Mouse (Mus musculus) midbrain, embryonic 15.5 days (tissue): ENCODE data around the gene Ephb1. TPM values are rescaled to one million over a fixed set of nuclear protein-coding genes. Genes with fewer than 3 reads are reported as not detected.
A peak's percentile ranks its signal among the peaks of the same experiment; 100 is the strongest.

Experiments
- ATAC-seq: fragments of 200-750 bp; cut with Nextera tagmentation; replicated peaks from 2 replicates; pipeline ENCODE4 v1.8.0; 2017; ENCODE audit warnings: moderate TSS enrichment
- H3K27ac ChIP-seq: fragments of 300-500 bp; sonication (generic); 2 replicates; pipeline ENCODE4 v1.5.1; 2015; ENCODE audit warnings: mild to moderate bottlenecking, inconsistent platforms
- H3K27me3 ChIP-seq: fragments of 300-500 bp; sonication (generic); replicated peaks from 2 replicates; pipeline ENCODE4 v1.6.1; 2015; ENCODE audit warnings: inconsistent platforms
- H3K36me3 ChIP-seq: fragments of 300-500 bp; sonication (generic); replicated peaks from 2 replicates; pipeline ENCODE4 v1.6.1; 2015; ENCODE audit warnings: inconsistent platforms
- H3K4me1 ChIP-seq: fragments of 300-500 bp; sonication (generic); 2 replicates; pipeline ENCODE4 v1.6.1; 2015; ENCODE audit warnings: inconsistent platforms
- H3K4me2 ChIP-seq: fragments of 300-500 bp; sonication (generic); 2 replicates; pipeline ENCODE4 v1.6.1; 2015; ENCODE audit warnings: inconsistent platforms, mild to moderate bottlenecking, moderate library complexity
- H3K4me3 ChIP-seq: fragments of 300-500 bp; sonication (generic); 2 replicates; pipeline ENCODE4 v1.5.1; 2015; ENCODE audit warnings: mild to moderate bottlenecking, inconsistent platforms
- H3K9ac ChIP-seq: fragments of 300-500 bp; sonication (generic); 2 replicates; pipeline ENCODE4 v1.6.1; 2015; ENCODE audit warnings: mild to moderate bottlenecking, inconsistent platforms
- H3K9me3 ChIP-seq: fragments of 300-500 bp; sonication (generic); 2 replicates; pipeline ENCODE4 v1.6.1; 2016; ENCODE audit warnings: inconsistent platforms
- WGBS: fragments of 180-500 bp; shearing (Covaris S2); methylation state at CpG from one replicate; pipeline ENCODE4 v1.1.7; 2015; ENCODE audit warnings: mixed read lengths; 5-methylcytosine and 5-hydroxymethylcytosine counted together
- polyA plus RNA-seq: library from polyadenylated mRNA; unstranded; fragments of >200 nt; fragmentation: Nextera tagmentation; extraction: Ambion mirVana; gene quantifications from 2 replicates; pipeline ENCODE4 v1.2.1, GENCODE M21; 2015

The Ephb1 gene
- polyA plus RNA-seq, 1 experiment from 2014 or later: 90.2 TPM

DNA sequence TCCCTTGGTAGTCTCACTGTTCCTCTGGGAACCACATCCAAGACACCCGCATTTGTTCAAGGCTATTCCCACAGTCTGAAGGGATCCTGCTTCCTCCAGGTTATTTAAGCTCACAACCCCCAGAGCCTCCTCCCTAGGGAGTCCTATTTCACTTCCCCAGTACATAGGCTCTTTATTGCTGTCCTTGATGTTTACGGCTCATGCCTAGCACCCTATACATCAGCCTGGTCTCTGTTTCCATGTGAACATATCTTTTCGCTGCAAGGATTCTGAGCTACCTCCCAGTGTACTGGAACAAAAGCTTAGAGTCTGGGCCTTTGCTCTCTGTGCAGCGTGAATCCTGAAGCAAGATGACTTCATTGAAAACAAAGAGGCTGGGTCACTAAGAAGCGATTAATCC, 351.6 kb downstream of the Ephb1 start:
- Histone ChIP-seq H3K9me3 (no peaks in the 10 kb centered on the region), H3K4me2 (no peak overlapping the region), H3K27ac (no peak overlapping the region), H3K4me1 (0 out of 2 replicates have a peak, but pooled peaks cover 5% of the 10 kb centered on the region), H3K36me3 (peaks cover 8% of the 10 kb centered on the region; the same call in 1 of the 2 replicates), H3K27me3 (no peaks in the 10 kb centered on the region), H3K4me3 (no peak overlapping the region), H3K9ac (no peak overlapping the region)
- WGBS: 27% methylated on average over 5 of the region's 5 CpGs
- no peak for ATAC-seq

DNA sequence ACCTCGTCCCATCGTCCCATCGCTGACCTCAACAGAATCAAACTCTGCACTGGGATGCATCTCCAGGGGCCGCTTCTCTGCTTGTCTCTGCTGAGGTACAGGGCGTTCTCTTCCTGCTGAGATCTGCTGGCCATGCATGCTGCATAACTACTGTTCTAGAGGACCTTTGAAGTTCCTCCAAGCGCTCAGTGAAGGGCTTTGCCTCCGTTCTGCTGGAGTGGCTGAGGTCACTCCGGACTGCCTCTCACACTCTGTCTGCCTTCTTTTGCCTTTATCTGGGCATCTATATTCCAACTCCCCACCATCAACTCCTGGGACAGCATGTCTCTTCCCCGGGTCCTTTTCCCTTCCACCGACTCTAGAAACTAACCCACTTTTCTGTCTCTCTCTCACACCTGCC, 352.3 kb downstream of the Ephb1 start:
- WGBS: 93% methylated on average over 10 of the region's 10 CpGs
- H3K36me3 ChIP-seq: peaks cover 8% of the 10 kb centered on the region; the same call in 1 of the 2 replicates
- no peak overlapping the region for H3K4me3 ChIP-seq
- no peaks in the 10 kb centered on the region for H3K9me3 ChIP-seq
- H3K9ac ChIP-seq: no peak overlapping the region
- H3K27me3 ChIP-seq: no peaks in the 10 kb centered on the region
- no peak overlapping the region for H3K4me2 ChIP-seq
- ATAC-seq: no peak
- peaks cover 6% of the 10 kb centered on the region for H3K4me1 ChIP-seq
- no peak overlapping the region for H3K27ac ChIP-seq

DNA sequence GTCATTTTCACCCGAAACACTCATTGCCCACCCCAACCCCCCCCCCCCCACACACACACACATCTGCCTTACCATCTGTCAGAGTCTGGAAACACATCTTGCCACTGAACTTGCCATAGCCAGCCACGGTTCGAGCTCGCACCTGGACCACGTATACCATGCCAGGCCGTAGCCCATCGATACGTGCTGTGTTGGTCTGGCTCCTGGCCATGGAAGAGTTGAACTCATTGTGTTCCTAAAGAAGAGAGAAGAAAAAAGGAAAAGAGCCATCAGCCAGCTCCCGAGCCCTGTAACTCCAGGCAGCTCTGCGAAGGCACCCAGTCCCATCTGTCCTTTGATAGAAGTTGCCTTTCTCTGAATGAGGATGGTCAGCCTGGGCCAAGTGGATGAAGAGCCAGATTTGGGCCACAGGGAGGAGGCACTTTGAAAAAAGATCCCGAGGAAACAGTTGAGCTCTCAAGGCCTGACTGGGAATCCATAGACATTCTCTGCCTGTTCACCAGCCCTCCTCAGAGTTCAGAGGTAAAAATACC, 352.8 kb downstream of the Ephb1 start:
- WGBS: 93% methylated on average over 11 of the region's 11 CpGs

DNA sequence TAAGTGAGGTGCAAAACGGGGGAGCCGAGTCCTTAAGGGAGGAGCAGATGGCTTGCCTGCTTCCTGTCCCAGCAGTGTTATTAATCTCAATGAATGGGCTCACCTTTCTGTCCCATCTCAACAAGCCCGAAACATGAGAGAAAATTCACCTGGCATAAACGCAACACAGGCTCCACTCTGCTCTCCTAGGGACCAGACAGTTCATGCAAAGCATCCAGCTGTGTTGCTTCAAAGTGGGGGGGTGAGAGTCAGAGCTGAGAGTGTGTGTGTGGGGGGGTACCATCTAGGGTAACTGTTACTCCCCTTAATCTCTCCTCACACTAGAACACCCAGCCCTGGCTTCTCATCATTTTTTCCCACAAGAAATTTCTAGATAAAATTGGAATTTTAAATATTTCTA, 354.8 kb downstream of the Ephb1 start:
- WGBS: 86% methylated on average over 4 of the region's 4 CpGs
- ATAC-seq: no peak

More for the DNA sequence above, 352.8 kb downstream of the Ephb1 start:
- no peak overlapping the region for H3K4me2 ChIP-seq
- H3K27me3 ChIP-seq: no peaks in the 10 kb centered on the region
- H3K36me3 ChIP-seq: peaks cover 8% of the 10 kb centered on the region; the same call in 1 of the 2 replicates
- H3K27ac ChIP-seq: no peak overlapping the region
- H3K4me1 ChIP-seq: peaks cover 11% of the 10 kb centered on the region
- ATAC-seq: no peak
- H3K4me3 ChIP-seq: no peak overlapping the region
- no peaks in the 10 kb centered on the region for H3K9me3 ChIP-seq
- no peak overlapping the region for H3K9ac ChIP-seq

DNA sequence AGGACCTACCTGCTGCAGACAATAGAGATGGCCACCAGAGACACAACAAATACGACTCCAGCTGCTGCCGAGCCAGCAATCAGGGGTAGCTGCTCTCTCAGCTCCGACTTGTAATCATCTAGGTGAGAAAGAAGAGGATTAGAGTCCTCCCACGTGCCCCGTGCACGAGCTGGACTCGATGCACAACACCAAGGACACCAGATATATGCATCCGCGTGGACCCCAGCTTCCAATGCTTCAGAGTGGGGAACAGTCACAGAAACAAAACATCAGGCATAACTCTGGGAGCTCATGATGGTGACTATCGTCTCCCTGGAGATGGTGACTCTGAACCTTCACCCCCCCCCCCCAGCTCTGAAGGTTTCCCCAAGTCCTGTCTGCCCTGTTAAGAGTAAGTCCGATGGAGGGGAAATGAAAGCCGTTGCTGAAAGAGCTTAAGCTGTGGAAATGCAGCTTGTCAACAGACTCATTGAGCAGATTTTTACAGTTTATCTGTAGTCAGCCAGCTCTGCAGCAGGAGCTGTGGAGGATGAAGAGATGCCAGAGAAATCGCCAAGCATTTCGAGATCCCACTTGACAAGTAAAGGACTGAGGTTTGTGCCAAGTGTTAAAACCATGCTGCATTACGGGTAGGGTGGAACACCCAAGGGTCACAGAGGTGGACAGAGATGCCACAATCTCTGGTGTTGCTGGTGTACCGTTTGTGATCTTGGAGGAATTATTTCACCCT, 357.6 kb downstream of the Ephb1 start:
- 60% methylated on average over 16 of the region's 16 CpGs for WGBS
- Histone ChIP-seq H3K9me3 (no peaks in the 10 kb centered on the region), H3K36me3 (peaks cover 12% of the 10 kb centered on the region; the same call in 1 of the 2 replicates), H3K4me1 (peaks cover 18% of the 10 kb centered on the region), H3K9ac (no peak overlapping the region), H3K27me3 (no peaks in the 10 kb centered on the region), H3K27ac (peak overlapping the region; percentile 59), H3K4me3 (no peak overlapping the region), H3K4me2 (no peak overlapping the region)
- no peak for ATAC-seq

More for the DNA sequence above, 354.8 kb downstream of the Ephb1 start:
- Histone ChIP-seq H3K36me3 (peaks cover 11% of the 10 kb centered on the region; the same call in 1 of the 2 replicates), H3K27me3 (no peaks in the 10 kb centered on the region), H3K4me1 (peaks cover 23% of the 10 kb centered on the region), H3K27ac (no peak overlapping the region), H3K9ac (no peak overlapping the region), H3K4me3 (no peak overlapping the region), H3K9me3 (no peaks in the 10 kb centered on the region), H3K4me2 (no peak overlapping the region)

DNA sequence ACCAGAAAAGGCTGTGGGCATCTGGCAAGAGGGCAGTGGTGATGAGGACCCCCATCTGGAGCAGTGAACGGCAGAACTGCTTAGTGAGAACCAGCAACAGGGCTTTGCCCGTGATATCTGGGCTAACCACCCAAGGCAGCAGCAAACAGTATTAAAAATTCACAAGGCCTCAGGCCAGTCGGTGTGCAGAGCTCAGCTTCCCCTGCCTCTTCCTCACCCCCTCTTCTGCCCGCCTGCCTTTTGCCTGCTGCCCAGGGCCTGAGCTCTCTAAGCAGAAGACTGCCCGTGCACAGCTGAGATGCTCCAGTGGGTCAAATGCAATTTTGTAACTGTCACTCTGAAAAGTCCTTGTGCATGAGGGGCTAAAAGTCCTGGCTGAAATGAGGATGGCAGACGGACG, 358.3 kb downstream of the Ephb1 start:
- peak overlapping the region; percentile 59 for H3K27ac ChIP-seq

DNA sequence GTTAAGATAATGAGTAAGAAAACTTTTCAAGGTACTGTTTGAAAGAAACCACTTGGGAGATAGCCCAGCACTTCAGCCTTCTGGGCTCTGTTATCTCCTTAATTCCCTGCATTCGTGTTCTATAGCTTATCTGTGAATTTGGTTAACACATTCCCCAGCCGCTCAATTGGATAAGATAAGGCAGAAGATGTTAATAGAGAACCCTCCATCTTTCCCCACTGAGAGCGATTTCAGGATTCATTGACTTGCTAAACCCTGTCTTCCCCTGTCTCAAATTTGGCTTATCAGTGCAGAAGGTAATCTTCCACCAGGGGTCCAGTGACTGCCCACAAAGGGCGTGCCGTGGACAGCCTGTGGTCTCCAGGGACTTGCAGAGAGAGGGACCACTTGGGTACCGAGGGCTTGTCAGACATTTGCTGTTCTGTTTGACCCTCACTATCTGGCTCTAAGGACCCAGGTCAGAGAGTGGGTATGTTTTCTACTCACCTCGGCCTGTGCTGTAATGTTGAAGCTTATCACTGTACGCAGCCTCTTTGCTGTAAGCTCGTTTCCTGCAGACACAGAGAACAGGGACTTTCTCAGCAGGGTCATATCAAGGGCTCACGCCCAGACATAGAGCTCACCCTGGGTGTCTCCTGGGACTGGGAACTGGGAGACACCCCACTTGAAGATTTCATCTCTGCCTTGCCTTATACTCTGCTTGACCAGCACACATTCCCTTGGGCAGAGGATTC, 358.9 kb downstream of the Ephb1 start:
- H3K9me3 ChIP-seq: no peaks in the 10 kb centered on the region
- H3K36me3 ChIP-seq: peaks cover 13% of the 10 kb centered on the region; the same call in 1 of the 2 replicates
- H3K9ac ChIP-seq: no peak overlapping the region
- H3K4me1 ChIP-seq: peaks cover 18% of the 10 kb centered on the region
- no peak overlapping the region for H3K4me3 ChIP-seq
- no peak overlapping the region for H3K4me2 ChIP-seq
- 0 out of 2 replicates have a peak, but pooled peaks have one; percentile 20 for ATAC-seq
- 69% methylated on average over 10 of the region's 10 CpGs for WGBS
- peak overlapping the region; percentile 59 for H3K27ac ChIP-seq
- no peaks in the 10 kb centered on the region for H3K27me3 ChIP-seq

More for the DNA sequence above, 358.3 kb downstream of the Ephb1 start:
- no peaks in the 10 kb centered on the region for H3K9me3 ChIP-seq
- peaks cover 18% of the 10 kb centered on the region for H3K4me1 ChIP-seq
- no peaks in the 10 kb centered on the region for H3K27me3 ChIP-seq
- H3K4me3 ChIP-seq: no peak overlapping the region
- peaks cover 16% of the 10 kb centered on the region; the same call in 1 of the 2 replicates for H3K36me3 ChIP-seq
- WGBS: 54% methylated on average over 7 of the region's 7 CpGs
- ATAC-seq: peak; percentile 52; the same call in 1 of the 2 replicates
- H3K4me2 ChIP-seq: no peak overlapping the region
- H3K9ac ChIP-seq: no peak overlapping the region

DNA sequence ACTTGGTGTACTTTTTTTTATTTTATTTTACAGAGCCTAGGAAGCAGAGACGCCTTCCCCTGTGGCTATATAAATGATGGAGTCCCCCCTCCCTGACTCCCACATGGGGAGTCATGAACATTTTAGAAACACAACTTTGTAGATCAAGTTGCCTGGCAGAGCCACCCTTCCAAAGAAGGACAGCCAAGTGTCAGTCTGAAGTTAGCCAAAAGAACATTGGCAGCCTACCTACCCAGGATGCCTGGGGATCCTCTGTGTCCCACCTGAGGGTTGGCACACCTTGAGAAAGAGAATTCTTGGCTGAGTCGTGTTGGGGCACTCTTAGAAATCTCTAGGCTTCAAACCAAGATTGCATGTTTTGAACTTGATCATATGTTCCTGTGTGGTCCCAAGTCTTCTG, 360.4 kb downstream of the Ephb1 start:
- Histone ChIP-seq H3K4me1 (peaks cover 18% of the 10 kb centered on the region), H3K27ac (no peak overlapping the region), H3K36me3 (peaks cover 9% of the 10 kb centered on the region; the same call in 1 of the 2 replicates), H3K27me3 (no peaks in the 10 kb centered on the region), H3K4me3 (no peak overlapping the region), H3K4me2 (no peak overlapping the region), H3K9me3 (no peaks in the 10 kb centered on the region), H3K9ac (no peak overlapping the region)
- 91% methylated on average over 2 of the region's 2 CpGs for WGBS
- no peak for ATAC-seq

DNA sequence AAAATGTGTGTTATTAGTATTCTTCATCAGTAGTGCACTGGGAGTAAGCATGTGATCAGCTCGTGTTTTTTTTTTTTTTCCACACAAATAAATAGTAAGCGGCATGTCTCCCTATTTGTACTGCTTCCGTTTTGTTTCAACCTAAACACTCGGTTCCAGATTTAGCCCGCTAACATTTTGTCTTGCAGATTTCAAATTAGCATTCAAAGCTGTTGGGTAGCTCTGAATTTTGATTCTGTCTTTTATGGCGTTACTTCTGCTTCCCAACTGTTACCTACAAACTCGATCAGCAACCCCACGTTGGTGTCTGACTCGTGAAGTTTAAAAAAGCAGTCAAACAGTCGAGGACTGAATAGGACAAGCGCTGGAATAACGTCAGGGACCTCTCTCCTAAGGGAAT, 363.7 kb downstream of the Ephb1 start:
- Histone ChIP-seq H3K9me3 (no peaks in the 10 kb centered on the region), H3K36me3 (peaks cover 9% of the 10 kb centered on the region; the same call in 1 of the 2 replicates), H3K27ac (no peak overlapping the region), H3K4me3 (no peak overlapping the region), H3K27me3 (no peaks in the 10 kb centered on the region), H3K4me1 (peaks cover 4% of the 10 kb centered on the region; the same call in 1 of the 2 replicates), H3K9ac (no peak overlapping the region), H3K4me2 (no peak overlapping the region)
- 76% methylated on average over 12 of the region's 12 CpGs for WGBS
- ATAC-seq: no peak

DNA sequence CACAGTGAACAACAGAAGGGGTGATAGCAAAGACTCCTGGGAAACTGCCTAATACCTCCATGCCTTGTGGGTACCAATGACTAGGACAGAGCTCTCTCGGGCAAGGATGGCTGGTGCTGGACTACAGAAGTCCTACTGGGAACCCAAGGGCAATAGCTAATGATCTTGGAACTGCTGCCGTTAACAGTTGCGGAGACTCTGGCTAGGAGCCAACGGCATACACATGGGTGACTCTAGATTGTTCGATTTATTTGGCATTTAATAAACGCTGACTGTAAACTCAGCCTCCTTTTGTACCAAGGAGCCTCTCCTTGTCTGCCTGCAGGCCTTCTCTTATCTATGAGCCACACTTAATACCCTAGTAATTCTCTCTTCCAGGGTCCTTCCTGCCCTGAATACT, 364.5 kb downstream of the Ephb1 start:
- Histone ChIP-seq H3K36me3 (peaks cover 9% of the 10 kb centered on the region; the same call in 1 of the 2 replicates), H3K9me3 (no peaks in the 10 kb centered on the region), H3K27me3 (no peaks in the 10 kb centered on the region), H3K4me2 (no peak overlapping the region), H3K4me1 (no peaks in the 10 kb centered on the region), H3K9ac (no peak overlapping the region), H3K27ac (no peak overlapping the region), H3K4me3 (no peak overlapping the region)
- ATAC-seq: no peak
- 64% methylated on average over 6 of the region's 6 CpGs for WGBS

DNA sequence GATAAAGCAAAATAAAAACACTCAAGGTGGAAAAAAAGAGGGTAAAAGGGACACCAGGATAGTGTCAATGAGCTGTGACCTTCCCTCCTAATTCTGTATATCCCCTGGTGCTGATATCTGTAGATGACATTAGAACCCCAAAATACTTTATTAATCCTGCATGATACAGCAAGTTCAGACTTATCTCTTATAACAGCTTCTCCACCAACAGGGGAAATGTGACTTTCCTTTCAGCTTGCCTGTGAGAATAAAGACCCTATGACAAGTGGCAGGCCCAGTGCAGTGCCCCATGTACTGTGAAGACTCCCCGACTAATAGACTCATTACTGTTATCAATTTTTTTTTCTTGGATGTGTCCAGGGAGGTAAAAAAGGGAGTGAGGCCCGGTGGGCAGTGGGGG, 367.6 kb downstream of the Ephb1 start:
- Histone ChIP-seq H3K27ac (no peak overlapping the region), H3K9ac (no peak overlapping the region), H3K4me1 (no peaks in the 10 kb centered on the region), H3K36me3 (peaks cover 5% of the 10 kb centered on the region; the same call in 1 of the 2 replicates), H3K9me3 (no peaks in the 10 kb centered on the region), H3K4me2 (no peak overlapping the region), H3K4me3 (no peak overlapping the region), H3K27me3 (no peaks in the 10 kb centered on the region)
- WGBS: 76% methylated on average over 2 of the region's 2 CpGs
- no peak for ATAC-seq

DNA sequence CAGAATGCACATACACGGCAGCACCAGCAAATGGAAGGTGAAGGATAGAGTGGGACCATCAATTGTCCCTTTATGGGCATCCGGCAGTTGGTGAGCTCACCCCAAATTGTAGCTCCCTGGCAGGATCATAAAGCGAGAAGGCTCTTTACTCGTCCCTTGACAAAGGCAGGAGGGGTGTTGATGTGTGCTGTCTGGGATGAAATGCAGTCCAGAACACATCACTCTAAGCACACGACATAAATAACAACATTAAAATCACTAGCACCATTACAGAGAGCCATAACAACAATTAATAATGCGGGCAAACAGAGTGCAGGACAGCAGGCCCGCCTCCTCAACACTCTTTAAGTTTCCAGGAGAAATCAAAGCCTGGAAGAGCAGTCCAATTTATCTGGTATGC, 372.1 kb downstream of the Ephb1 start:
- WGBS: 85% methylated on average over 7 of the region's 7 CpGs
- Histone ChIP-seq H3K4me1 (0 out of 2 replicates have a peak, but pooled peaks cover 3% of the 10 kb centered on the region), H3K36me3 (no peaks in the 10 kb centered on the region), H3K9me3 (no peaks in the 10 kb centered on the region), H3K9ac (no peak overlapping the region), H3K4me3 (no peak overlapping the region), H3K4me2 (no peak overlapping the region), H3K27me3 (no peaks in the 10 kb centered on the region), H3K27ac (no peak overlapping the region)
- no peak for ATAC-seq
